8 mouse cellular contexts compared by ENCODE assay signal in the genomic region with DNA sequence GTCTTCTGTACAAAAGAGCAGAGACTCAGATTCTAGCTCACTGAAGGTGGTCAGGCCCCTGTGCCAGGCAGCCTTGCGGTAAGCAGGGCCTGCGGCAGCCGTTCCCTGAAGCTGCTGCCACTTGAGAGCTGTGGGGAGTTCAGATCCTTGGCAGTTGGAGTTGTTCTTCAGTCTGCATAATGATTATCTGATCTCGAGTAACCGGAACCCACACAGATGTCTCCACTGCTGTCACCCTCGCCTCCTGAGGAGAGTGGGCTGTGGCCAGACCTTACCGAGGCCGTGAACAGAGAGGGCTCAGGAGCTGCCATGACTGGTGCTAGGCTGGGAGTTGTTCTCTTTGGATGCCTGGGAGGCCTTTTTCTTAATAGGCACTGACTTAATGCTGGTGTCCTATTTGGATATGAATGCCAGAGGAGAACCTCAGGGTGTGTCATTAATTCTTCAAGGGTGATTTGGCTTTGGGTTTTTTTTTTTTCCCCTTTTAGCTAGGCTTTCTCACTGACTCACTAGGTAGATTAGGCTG. TPM values are rescaled to one million over a fixed set of nuclear protein-coding genes. Genes with fewer than 3 reads are reported as not detected.
A peak's percentile ranks its signal among the peaks of the same experiment; 100 is the strongest.
DNase-seq lines count a peak whose midpoint lies in the region; ATAC-seq and TF ChIP-seq lines count a peak whose summit lies in the region.

No protein-coding gene starts in this region.

- peaks cover 54% of the 10 kb centered on the region for H3K79me2 ChIP-seq in MEL (ENCODE audit: control insufficient read depth, insufficient read depth, low read length, poor library complexity)

- no peak overlapping the region for H3K4me3 ChIP-seq in hindbrain, embryonic 10.5 days
- no peak overlapping the region for H3K4me3 ChIP-seq in hindbrain, embryonic 11.5 days (ENCODE audit: low read depth, low read length)
- H3K4me3 ChIP-seq in MEL (ENCODE audit: control insufficient read depth in 1 of 2, insufficient read depth in 1 of 2, low read depth in 2 of 2, low read length in 2 of 2), result no peak overlapping the region
- peak overlapping the region; percentile 5; the same call in 1 of the 2 replicates for H3K4me3 ChIP-seq in embryonic facial prominence, embryonic 10.5 days

- TF ChIP-seq POLR2A in MEL (IDR thresholded peaks at IDR 0.05; ENCODE audit: control insufficient read depth in 1 of 2, insufficient read depth in 1 of 2, low read depth in 1 of 2, low read length in 2 of 2, poor library complexity in 1 of 2), result no peak

- H3K27me3 ChIP-seq in hindbrain, embryonic 10.5 days (ENCODE audit: insufficient read depth, poor library complexity, severe bottlenecking), result no peaks in the 10 kb centered on the region
- no peaks in the 10 kb centered on the region for H3K27me3 ChIP-seq in hindbrain, embryonic 11.5 days (ENCODE audit: control insufficient read depth, insufficient read depth, low read length)
- H3K27me3 ChIP-seq in MEL (ENCODE audit: control insufficient read depth in 1 of 2, insufficient read depth in 2 of 2, low read length in 2 of 2), result no peaks in the 10 kb centered on the region
- H3K27me3 ChIP-seq in embryonic facial prominence, embryonic 10.5 days (replicated peaks; ENCODE audit: low read depth, poor library complexity, severe bottlenecking), result no peaks in the 10 kb centered on the region

- no peak for TF ChIP-seq CTCF in MEL (IDR thresholded peaks at IDR 0.05 in 2 of 3, conservative IDR thresholded peaks at IDR 0.05 in 1 of 3; ENCODE audit: control insufficient read depth in 1 of 3, insufficient read depth in 1 of 3, low read depth in 2 of 3, low read length in 3 of 3, poor library complexity in 1 of 3, severe bottlenecking in 1 of 3)

- peak in 1 of 2 experiments; percentile 32; a peak in 1 of 4 replicates for TF ChIP-seq EP300 in MEL (IDR thresholded peaks at IDR 0.05; ENCODE audit: low read depth in 1 of 2, low read length in 2 of 2)

- H3K27ac ChIP-seq in hindbrain, embryonic 10.5 days, result peak overlapping the region; percentile 50; the same call in 1 of the 2 replicates
- H3K27ac ChIP-seq in hindbrain, embryonic 11.5 days (ENCODE audit: low read depth, low read length), result no peak overlapping the region
- H3K27ac ChIP-seq in MEL (ENCODE audit: control insufficient read depth, low read depth, low read length), result no peak overlapping the region
- H3K27ac ChIP-seq in embryonic facial prominence, embryonic 10.5 days (replicated peaks), result no peak overlapping the region

- H3K9me3 ChIP-seq in hindbrain, embryonic 10.5 days, result no peaks in the 10 kb centered on the region
- no peaks in the 10 kb centered on the region for H3K9me3 ChIP-seq in hindbrain, embryonic 11.5 days (ENCODE audit: control insufficient read depth, low read length)
- H3K9me3 ChIP-seq in MEL (replicated peaks; ENCODE audit: insufficient read depth, low read length), result no peaks in the 10 kb centered on the region
- no peaks in the 10 kb centered on the region for H3K9me3 ChIP-seq in embryonic facial prominence, embryonic 10.5 days

- no peak for TF ChIP-seq RAD21 in MEL (IDR thresholded peaks at IDR 0.05; ENCODE audit: low read depth, low read length)

- DNase-seq in hindbrain, embryonic 10.5 days (ENCODE audit: low spot score), result no peak
- DNase-seq in hindbrain, embryonic 11.5 days (ENCODE audit: low spot score), result no peak
- peak; percentile 52 for DNase-seq in MEL (ENCODE audit: low read depth, low spot score)
- no peak for DNase-seq in embryonic facial prominence, embryonic 10.5 days (ENCODE audit: low spot score)
- no peak for DNase-seq in gastrocnemius, postnatal 10 days
- DNase-seq in spleen, postnatal 10 days (ENCODE audit: low spot score in 2 of 2), result no peak
- no peak for DNase-seq in frontal cortex, postnatal 36 days (ENCODE audit: low spot score in 2 of 2)

- no peak overlapping the region for H3K4me2 ChIP-seq in hindbrain, embryonic 11.5 days (replicated peaks; ENCODE audit: low read depth, low read length)

- no peak overlapping the region for H3K9ac ChIP-seq in hindbrain, embryonic 11.5 days (ENCODE audit: low read depth, low read length)
- H3K9ac ChIP-seq in MEL (ENCODE audit: control insufficient read depth, low read depth, low read length, poor library complexity, severe bottlenecking), result no peak overlapping the region

- no peak for ATAC-seq in hindbrain, embryonic 11.5 days (ENCODE audit: low FRiP score)
- ATAC-seq in megakaryocyte-erythroid progenitor cell, adult 5-6 weeks (replicated peaks; ENCODE audit: low FRiP score, low TSS enrichment, poor library complexity, severe bottlenecking), result peak; percentile 86

- peaks cover 51% of the 10 kb centered on the region for H3K4me1 ChIP-seq in hindbrain, embryonic 10.5 days (replicated peaks)
- peaks cover 2% of the 10 kb centered on the region; the same call in 1 of the 2 replicates for H3K4me1 ChIP-seq in hindbrain, embryonic 11.5 days (replicated peaks; ENCODE audit: control insufficient read depth, insufficient read depth, low read length)
- H3K4me1 ChIP-seq in MEL (ENCODE audit: control insufficient read depth in 1 of 2, insufficient read depth in 2 of 2, low read length in 2 of 2), result peaks cover 6 to 21% of the 10 kb centered on the region in 2 experiments
- H3K4me1 ChIP-seq in embryonic facial prominence, embryonic 10.5 days, result peaks cover 51% of the 10 kb centered on the region

- 69% methylated on average over 8 of the region's 8 CpGs for WGBS in hindbrain, embryonic 10.5 days
- WGBS in hindbrain, embryonic 11.5 days, result 71% methylated on average over 8 of the region's 8 CpGs
- 75% methylated on average over 8 of the region's 8 CpGs for WGBS in embryonic facial prominence, embryonic 10.5 days

- peaks cover 100% of the 10 kb centered on the region for H3K36me3 ChIP-seq in hindbrain, embryonic 10.5 days
- peaks cover 24% of the 10 kb centered on the region for H3K36me3 ChIP-seq in hindbrain, embryonic 11.5 days (ENCODE audit: control insufficient read depth, insufficient read depth, low read length)
- H3K36me3 ChIP-seq in MEL (ENCODE audit: control insufficient read depth in 1 of 2, insufficient read depth in 2 of 2, low read length in 2 of 2), result peaks cover 37 to 50% of the 10 kb centered on the region in 2 experiments
- peaks cover 100% of the 10 kb centered on the region for H3K36me3 ChIP-seq in embryonic facial prominence, embryonic 10.5 days (replicated peaks)

TF ChIP-seq in MEL, 35 proteins besides CTCF, POLR2A, EP300 and RAD21:
- TF ChIP-seq GATA1 (IDR thresholded peaks at IDR 0.05; ENCODE audit: low read depth, low read length) (0 out of 2 replicates have a peak, but pooled peaks have one; percentile 27), MEF2A (IDR thresholded peaks at IDR 0.05; ENCODE audit: extremely low read depth, insufficient replicate concordance, low read depth, low read length, poor library complexity, severe bottlenecking) (no peak), ZNF384 (IDR thresholded peaks at IDR 0.05; ENCODE audit: low read depth, low read length) (peak; percentile 39; the same call in 1 of the 2 replicates)
TF ChIP-seq in MEL: peak in this region for 2.

RNA-seq across cellular contexts. Expression of a gene that starts 8.6 kb away (rescaled TPM):
- polyA plus RNA-seq in hindbrain, embryonic 10.5 days (2016; fragmentation: Nextera tagmentation; extraction: Ambion mirVana), result 311 and 319 TPM in 2 replicates
- polyA plus RNA-seq in hindbrain, embryonic 11.5 days (2014; fragmentation: Nextera tagmentation; extraction: Ambion mirVana), result 293 and 305 TPM in 2 replicates
- 305 and 329 TPM in 2 replicates for total RNA-seq in MEL (2012; rRNA removed)
- 100 to 1,000 TPM in 1 of 2 experiments, not detected in 1; 420 TPM for polyA plus RNA-seq in MEL (2012; ENCODE audit: insufficient read depth in 1 of 2, insufficient read length in 2 of 2, low read depth in 1 of 2, low replicate concordance in 2 of 2, missing spikeins in 1 of 2)
- 296 and 318 TPM in 2 replicates for polyA plus RNA-seq in embryonic facial prominence, embryonic 10.5 days (2016; fragmentation: Nextera tagmentation; extraction: Ambion mirVana)
- total RNA-seq in megakaryocyte-erythroid progenitor cell, adult 5-6 weeks (2014; fragmentation: Nextera tagmentation), result 375 and 380 TPM in 2 replicates
- 229 and 230 TPM in 2 replicates for total RNA-seq in megakaryocyte-erythroid progenitor cell, adult 5-6 weeks (2017)
- 100 to 1,000 TPM; 144 to 156 TPM for total RNA-seq in gastrocnemius, postnatal 10 days (2021)

RNA-seq across cellular contexts. Expression of a gene that starts 26.1 kb away (rescaled TPM):
- polyA plus RNA-seq in hindbrain, embryonic 10.5 days (2016; fragmentation: Nextera tagmentation; extraction: Ambion mirVana), result 0.12 TPM in 1 of 2 replicates, not detected in the other
- not detected in 2 replicates for polyA plus RNA-seq in hindbrain, embryonic 11.5 days (2014; fragmentation: Nextera tagmentation; extraction: Ambion mirVana)
- 1.4 and 1.6 TPM in 2 replicates for total RNA-seq in MEL (2012; rRNA removed)
- 1 to 10 TPM in 1 of 2 experiments, not detected in 1; 4.7 TPM for polyA plus RNA-seq in MEL (2012; ENCODE audit: insufficient read depth in 1 of 2, insufficient read length in 2 of 2, low read depth in 1 of 2, low replicate concordance in 2 of 2, missing spikeins in 1 of 2)
- polyA plus RNA-seq in embryonic facial prominence, embryonic 10.5 days (2016; fragmentation: Nextera tagmentation; extraction: Ambion mirVana), result not detected in 2 replicates
- total RNA-seq in megakaryocyte-erythroid progenitor cell, adult 5-6 weeks (2014; fragmentation: Nextera tagmentation), result 0.96 and 1.4 TPM in 2 replicates
- total RNA-seq in megakaryocyte-erythroid progenitor cell, adult 5-6 weeks (2017), result not detected in 2 replicates
- total RNA-seq in gastrocnemius, postnatal 10 days (2021), result not detected

RNA-seq across cellular contexts. Expression of a gene that starts 39.9 kb away (rescaled TPM):
- polyA plus RNA-seq in hindbrain, embryonic 10.5 days (2016; fragmentation: Nextera tagmentation; extraction: Ambion mirVana), result 9.6 and 11.9 TPM in 2 replicates
- polyA plus RNA-seq in hindbrain, embryonic 11.5 days (2014; fragmentation: Nextera tagmentation; extraction: Ambion mirVana), result 5.0 and 6.1 TPM in 2 replicates
- total RNA-seq in MEL (2012; rRNA removed), result 8.4 and 9.1 TPM in 2 replicates
- 10 to 100 TPM in 1 of 2 experiments, not detected in 1; 13.5 TPM for polyA plus RNA-seq in MEL (2012; ENCODE audit: insufficient read depth in 1 of 2, insufficient read length in 2 of 2, low read depth in 1 of 2, low replicate concordance in 2 of 2, missing spikeins in 1 of 2)
- 14.6 and 15.8 TPM in 2 replicates for polyA plus RNA-seq in embryonic facial prominence, embryonic 10.5 days (2016; fragmentation: Nextera tagmentation; extraction: Ambion mirVana)
- total RNA-seq in megakaryocyte-erythroid progenitor cell, adult 5-6 weeks (2014; fragmentation: Nextera tagmentation), result 1.4 and 11.2 TPM in 2 replicates
- 0.38 and 1.4 TPM in 2 replicates for total RNA-seq in megakaryocyte-erythroid progenitor cell, adult 5-6 weeks (2017)
- total RNA-seq in gastrocnemius, postnatal 10 days (2021), result 1 to 10 TPM; 4.0 to 4.3 TPM
